Mouse (Mus musculus) layer of hippocampus, postnatal 25 days (tissue): ENCODE measurements at regions not wholly inside any gene's neighbourhood (a gene's known extent, or its start where the extent isn't known, plus 50 kb on each side); places are given as distances from the start of the nearest gene placed in this dataset.

Experiments used
- DNase-seq, 2 experiments: peaks; one replicate each; pipeline ENCODE4 v3.0.0; 2022; ENCODE audit warnings: mixed read lengths in 2 of 2, low spot score in 1 of 2; ENCODE audit errors: extremely low spot score in 1 of 2

DNA sequence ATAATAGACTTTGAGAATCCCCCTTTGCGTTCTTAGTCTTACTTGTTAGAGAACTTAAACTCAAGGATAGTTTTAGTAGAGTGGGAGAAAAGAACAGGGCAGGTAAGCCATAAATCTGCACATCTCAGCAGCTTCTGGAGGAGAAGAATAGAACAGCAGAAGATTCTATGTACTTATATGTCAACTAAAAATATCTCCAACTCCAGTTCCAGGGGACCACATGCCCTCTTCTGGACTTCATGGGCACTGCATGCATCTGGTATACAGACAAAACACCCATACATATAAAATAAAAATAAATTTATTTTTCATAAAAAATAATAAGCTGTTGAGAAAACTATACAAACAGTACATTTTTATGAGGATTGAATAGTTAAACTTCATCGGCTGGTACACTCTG is 196.4 kb downstream of the Mettl4 start:
- DNase-seq, result peak in 1 of 2 experiments; percentile 41

DNA sequence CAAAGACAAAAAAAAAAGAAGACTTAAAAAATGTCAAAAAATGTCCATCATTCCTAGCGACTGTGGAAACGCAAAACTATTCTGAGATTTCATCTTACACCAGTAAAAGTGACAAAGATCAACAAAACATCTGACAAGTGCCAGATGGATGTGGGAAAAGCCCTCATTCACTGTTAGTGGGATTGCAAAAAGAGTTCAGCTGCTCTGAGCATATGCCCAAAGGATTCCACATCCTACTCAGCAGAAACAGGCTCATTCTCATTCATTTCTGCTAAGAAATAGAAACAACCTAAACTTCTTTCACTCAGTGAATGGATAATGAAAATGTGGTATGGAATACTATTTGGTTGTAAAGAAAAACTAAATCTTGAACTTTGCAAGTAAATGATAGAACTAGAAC is 221.1 kb downstream of the Mettl4 start:
- peak in 1 of 2 experiments; percentile 6 for DNase-seq
